Mouse (Mus musculus): ENCODE results near the gene Dchs1.

GRCm38 (mm10) chr7:105784556-105784955 lies 2.9 kb downstream of the Dchs1 start:
- TF ChIP-seq CTCF (IDR thresholded peaks at IDR 0.05; ENCODE audit: extremely low read depth, insufficient read depth, insufficient read length, insufficient replicate concordance) (no peak), POLR2A (IDR thresholded peaks at IDR 0.05; ENCODE audit: low read depth, low read length) (no peak)

Measured in spleen, adult 2 months (tissue).